Mouse (Mus musculus): ENCODE measurements around the gene Gbp3. TPM values are rescaled to one million over a fixed set of nuclear protein-coding genes. Genes with fewer than 3 reads are reported as not detected.
A peak's percentile ranks its signal among the peaks of the same experiment; 100 is the strongest.
"Not testable (repeated sequence)": the region's sequence is repeated elsewhere in the genome, so short reads cannot be mapped to it uniquely, and the experiment has no call there.

Gbp3 gene
- polyA plus RNA-seq, 1 experiment from 2014 or later: 11.3 TPM

- peak overlapping the region; percentile 71 for H3K27ac ChIP-seq
- WGBS: 5% methylated on average over 12 of the region's 12 CpGs
- no peaks in the 10 kb centered on the region for H3K27me3 ChIP-seq (ENCODE audit: insufficient read depth, low read length)
Measured at GRCm38 (mm10) chr3:142560296-142560948, 596 bp downstream of the Gbp3 start.

GRCm38 (mm10) chr3:142561045-142561646 is 1.3 kb downstream of the Gbp3 start:
- no peak for ATAC-seq (replicated peaks; ENCODE audit: low FRiP score, low read depth)
- Histone ChIP-seq H3K4me1 (replicated peaks; ENCODE audit: insufficient read depth, low read length) (no peaks in the 10 kb centered on the region), H3K4me2 (ENCODE audit: low read length) (peak overlapping the region; percentile 72), H3K4me3 (replicated peaks; ENCODE audit: low read depth, low read length) (peak overlapping the region; percentile 44; the same call in 1 of the 2 replicates), H3K27me3 (ENCODE audit: insufficient read depth, low read length) (no peaks in the 10 kb centered on the region), H3K9ac (ENCODE audit: low read depth, low read length) (no peak overlapping the region), H3K36me3 (ENCODE audit: insufficient read depth, low read length) (no peaks in the 10 kb centered on the region), H3K9me3 (replicated peaks; ENCODE audit: low read length) (no peaks in the 10 kb centered on the region), H3K27ac (no peak overlapping the region)
- 87% methylated on average over 14 of the region's 14 CpGs for WGBS
- TF ChIP-seq CTCF (IDR thresholded peaks at IDR 0.05; ENCODE audit: low read depth): no peak
- no peak for DNase-seq (ENCODE audit: low spot score)

More at GRCm38 (mm10) chr3:142560296-142560948, 596 bp downstream of the Gbp3 start:
- TF ChIP-seq CTCF (IDR thresholded peaks at IDR 0.05; ENCODE audit: low read depth): peak; percentile 99
- DNase-seq (ENCODE audit: low spot score) (peak; percentile 89), ATAC-seq (replicated peaks; ENCODE audit: low FRiP score, low read depth) (peak; percentile 82)
- Histone ChIP-seq H3K9ac (ENCODE audit: low read depth, low read length) (peak overlapping the region; percentile 24; the same call in 1 of the 2 replicates), H3K9me3 (replicated peaks; ENCODE audit: low read length) (no peaks in the 10 kb centered on the region), H3K4me3 (replicated peaks; ENCODE audit: low read depth, low read length) (peak overlapping the region; percentile 44), H3K4me2 (ENCODE audit: low read length) (peak overlapping the region; percentile 72), H3K4me1 (replicated peaks; ENCODE audit: insufficient read depth, low read length) (no peaks in the 10 kb centered on the region), H3K36me3 (ENCODE audit: insufficient read depth, low read length) (no peaks in the 10 kb centered on the region)

GRCm38 (mm10) chr3:142561666-142562065 is 1.8 kb downstream of the Gbp3 start:
- no peak for TF ChIP-seq CTCF (IDR thresholded peaks at IDR 0.05; ENCODE audit: low read depth)
- ATAC-seq (replicated peaks; ENCODE audit: low FRiP score, low read depth): no peak
- Histone ChIP-seq H3K9me3 (replicated peaks; ENCODE audit: low read length) (no peaks in the 10 kb centered on the region), H3K4me1 (replicated peaks; ENCODE audit: insufficient read depth, low read length) (no peaks in the 10 kb centered on the region), H3K36me3 (ENCODE audit: insufficient read depth, low read length) (no peaks in the 10 kb centered on the region), H3K4me3 (replicated peaks; ENCODE audit: low read depth, low read length) (no peak overlapping the region), H3K27me3 (ENCODE audit: insufficient read depth, low read length) (no peaks in the 10 kb centered on the region), H3K9ac (ENCODE audit: low read depth, low read length) (no peak overlapping the region), H3K27ac (no peak overlapping the region), H3K4me2 (ENCODE audit: low read length) (0 out of 2 replicates have a peak overlapping the region, but pooled peaks have one; percentile 5)
- 80% methylated on average over 7 of the region's 7 CpGs for WGBS
- no peak for DNase-seq (ENCODE audit: low spot score)

GRCm38 (mm10) chr3:142567490-142567889 is 7.7 kb downstream of the Gbp3 start:
- H3K4me2 ChIP-seq (ENCODE audit: low read length); ATAC-seq (replicated peaks; ENCODE audit: low FRiP score, low read depth); H3K9ac ChIP-seq (ENCODE audit: low read depth, low read length); H3K4me3 ChIP-seq (replicated peaks; ENCODE audit: low read depth, low read length); H3K27ac ChIP-seq; H3K36me3 ChIP-seq (ENCODE audit: insufficient read depth, low read length); H3K4me1 ChIP-seq (replicated peaks; ENCODE audit: insufficient read depth, low read length); H3K27me3 ChIP-seq (ENCODE audit: insufficient read depth, low read length); DNase-seq (ENCODE audit: low spot score); H3K9me3 ChIP-seq (replicated peaks; ENCODE audit: low read length): not testable (repeated sequence)
- 74% methylated on average over 5 of the region's 5 CpGs for WGBS

- 93% methylated on average over 4 of the region's 4 CpGs for WGBS
- no peak for TF ChIP-seq CTCF (IDR thresholded peaks at IDR 0.05; ENCODE audit: low read depth)
- Histone ChIP-seq H3K27ac (no peak overlapping the region), H3K36me3 (ENCODE audit: insufficient read depth, low read length) (peaks cover 2% of the 10 kb centered on the region; the same call in 1 of the 2 replicates), H3K9me3 (replicated peaks; ENCODE audit: low read length) (no peaks in the 10 kb centered on the region), H3K9ac (ENCODE audit: low read depth, low read length) (no peak overlapping the region), H3K4me2 (ENCODE audit: low read length) (no peak overlapping the region), H3K27me3 (ENCODE audit: insufficient read depth, low read length) (no peaks in the 10 kb centered on the region), H3K4me3 (replicated peaks; ENCODE audit: low read depth, low read length) (no peak overlapping the region), H3K4me1 (replicated peaks; ENCODE audit: insufficient read depth, low read length) (no peaks in the 10 kb centered on the region)
- no peak for ATAC-seq (replicated peaks; ENCODE audit: low FRiP score, low read depth)
- DNase-seq (ENCODE audit: low spot score): no peak
Measured at GRCm38 (mm10) chr3:142570738-142571137, 10.9 kb downstream of the Gbp3 start.

GRCm38 (mm10) chr3:142577108-142577507 is 17.3 kb downstream of the Gbp3 start:
- H3K4me1 ChIP-seq (replicated peaks; ENCODE audit: insufficient read depth, low read length): no peaks in the 10 kb centered on the region
- H3K4me2 ChIP-seq (ENCODE audit: low read length): no peak overlapping the region
- H3K27ac ChIP-seq: no peak overlapping the region
- no peak for TF ChIP-seq CTCF (IDR thresholded peaks at IDR 0.05; ENCODE audit: low read depth)
- no peaks in the 10 kb centered on the region for H3K36me3 ChIP-seq (ENCODE audit: insufficient read depth, low read length)
- no peaks in the 10 kb centered on the region for H3K27me3 ChIP-seq (ENCODE audit: insufficient read depth, low read length)
- WGBS: 84% methylated on average over 3 of the region's 3 CpGs
- no peak overlapping the region for H3K9ac ChIP-seq (ENCODE audit: low read depth, low read length)
- no peak overlapping the region for H3K4me3 ChIP-seq (replicated peaks; ENCODE audit: low read depth, low read length)
- DNase-seq (ENCODE audit: low spot score) (no peak), ATAC-seq (replicated peaks; ENCODE audit: low FRiP score, low read depth) (no peak)
- H3K9me3 ChIP-seq (replicated peaks; ENCODE audit: low read length): no peaks in the 10 kb centered on the region

Measured in kidney, postnatal 0 days (tissue).